23 mouse cellular contexts compared by ENCODE assay signal in the genomic region with DNA sequence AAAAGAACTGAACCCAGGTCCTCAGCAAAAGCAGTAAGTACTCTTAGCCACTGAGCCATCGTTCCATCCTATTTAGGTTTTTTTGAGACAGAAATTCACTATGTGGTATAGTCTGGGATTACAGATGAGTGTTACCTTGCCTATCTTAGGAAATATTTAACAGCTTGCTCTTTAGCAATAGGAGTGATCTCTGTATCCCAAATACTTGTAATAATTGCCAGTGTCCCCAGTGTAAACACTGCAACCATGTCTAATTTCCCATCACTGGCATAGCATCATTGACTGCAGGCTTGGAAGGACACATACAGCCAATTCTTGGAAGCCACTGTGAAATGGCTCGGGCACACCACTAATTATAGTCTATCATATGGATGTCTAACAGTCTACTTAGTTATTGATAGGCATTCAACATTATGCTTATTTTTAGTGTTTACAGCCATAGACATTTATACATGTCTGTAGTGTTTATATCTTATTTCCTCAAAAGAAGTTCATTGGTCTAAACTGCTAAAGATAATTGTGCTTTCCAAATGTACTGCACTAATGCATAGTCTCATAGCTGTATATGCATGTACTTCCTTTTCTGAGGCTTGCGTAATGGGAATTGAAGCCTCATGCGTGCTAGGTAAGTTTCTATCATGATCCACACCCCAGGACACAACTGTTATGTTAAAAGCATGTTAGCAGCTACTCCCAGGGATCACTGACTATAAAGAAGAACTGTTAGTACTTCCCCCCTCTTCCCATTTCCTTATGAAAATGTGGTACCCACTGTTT. TPM values are rescaled to one million over a fixed set of nuclear protein-coding genes. Genes with fewer than 3 reads are reported as not detected.
A peak's percentile ranks its signal among the peaks of the same experiment; 100 is the strongest.
DNase-seq lines count a peak whose midpoint lies in the region; ATAC-seq and TF ChIP-seq lines count a peak whose summit lies in the region.
"Had no signal": no experiment of that assay in that cellular context is flagged by ENCODE, and none has a peak within 500 bp of the region (broad histone marks: within the 10 kb centered on the region; RNA-seq: fewer than 3 reads in every experiment).

No protein-coding gene starts in this region.

- ATAC-seq in liver, embryonic 16.5 days (ENCODE audit: low read depth), result peak; percentile 56
- ATAC-seq in liver, embryonic 11.5 days (replicated peaks; ENCODE audit: low FRiP score), result no peak
- peak; percentile 55 for ATAC-seq in liver, postnatal 0 days
- ATAC-seq in hindbrain, embryonic 14.5 days (ENCODE audit: low FRiP score), result no peak
- ATAC-seq: forebrain, embryonic 14.5 days; forebrain, embryonic 16.5 days had no signal

- DNase-seq in liver, adult 2 months (ENCODE audit: extremely low read depth, low read depth, low spot score), result peak; percentile 91
- DNase-seq in liver, result no peak
- no peak for DNase-seq in liver, embryonic 11.5 days (ENCODE audit: low spot score)
- no peak for DNase-seq in liver, postnatal 0 days
- no peak for DNase-seq in embryo, embryonic 10 days (ENCODE audit: low spot score)
- no peak for DNase-seq in hindbrain, embryonic 14.5 days (ENCODE audit: low spot score)
- DNase-seq: adrenal gland, adult 2 months; adrenal gland, postnatal 10 days; adrenal gland, postnatal 25 days; cerebellum, adult 11 months; cerebellum, adult 18-20 months; cerebellum, adult 8-10 months; cerebellum, postnatal 10 days; cerebellum, postnatal 25 days; embryo, embryonic 11 days had no signal

- H3K79me2 ChIP-seq in liver, adult 2 months (ENCODE audit: control insufficient read depth, insufficient read depth, low read length), result no peaks in the 10 kb centered on the region

- H3K9me3 ChIP-seq in liver, embryonic 16.5 days (replicated peaks; ENCODE audit: control insufficient read depth, low read length), result no peaks in the 10 kb centered on the region
- no peaks in the 10 kb centered on the region for H3K9me3 ChIP-seq in liver, embryonic 11.5 days (ENCODE audit: control insufficient read depth, low read length)
- H3K9me3 ChIP-seq in liver, postnatal 0 days (ENCODE audit: low read length), result peaks cover 2% of the 10 kb centered on the region; the same call in 1 of the 2 replicates
- H3K9me3 ChIP-seq in hindbrain, embryonic 14.5 days (ENCODE audit: control insufficient read depth, low read length), result 0 out of 2 replicates have a peak, but pooled peaks cover 4% of the 10 kb centered on the region
- H3K9me3 ChIP-seq: embryonic facial prominence, embryonic 13.5 days; embryonic facial prominence, embryonic 15.5 days; forebrain, embryonic 10.5 days; forebrain, embryonic 12.5 days had no signal

- 43% methylated on average over 4 of the region's 4 CpGs for WGBS in liver, adult 2 months
- WGBS in liver, embryonic 16.5 days (ENCODE audit: insufficient replicate concordance), result 66% methylated on average over 4 of the region's 4 CpGs
- WGBS in liver, embryonic 11.5 days, result 77% methylated on average over 4 of the region's 4 CpGs
- 52% methylated on average over 4 of the region's 4 CpGs for WGBS in liver, postnatal 0 days (ENCODE audit: insufficient replicate concordance)
- WGBS in hindbrain, embryonic 14.5 days, result 89% methylated on average over 4 of the region's 4 CpGs

- no peak overlapping the region for H3K4me3 ChIP-seq in liver, adult 2 months (ENCODE audit: insufficient read depth, low read depth, low read length)
- no peak overlapping the region for H3K4me3 ChIP-seq in liver, embryonic 16.5 days (ENCODE audit: low read depth, low read length)
- H3K4me3 ChIP-seq in liver, embryonic 11.5 days (ENCODE audit: low read depth, low read length), result no peak overlapping the region
- no peak overlapping the region for H3K4me3 ChIP-seq in liver, postnatal 0 days (ENCODE audit: low read depth, low read length)
- no peak overlapping the region for H3K4me3 ChIP-seq in hindbrain, embryonic 14.5 days (replicated peaks; ENCODE audit: low read length)
- H3K4me3 ChIP-seq: embryonic facial prominence, embryonic 13.5 days; embryonic facial prominence, embryonic 15.5 days; erythroblast, embryonic 14.5 days; forebrain, embryonic 10.5 days; forebrain, embryonic 12.5 days had no signal

- no peaks in the 10 kb centered on the region for H3K27me3 ChIP-seq in liver, adult 2 months (ENCODE audit: control insufficient read depth, insufficient read depth, low read length)
- no peaks in the 10 kb centered on the region for H3K27me3 ChIP-seq in liver, embryonic 16.5 days (ENCODE audit: control insufficient read depth, insufficient read depth, low read depth, low read length)
- no peaks in the 10 kb centered on the region for H3K27me3 ChIP-seq in liver, embryonic 11.5 days (replicated peaks; ENCODE audit: control insufficient read depth, insufficient read depth, low read length)
- H3K27me3 ChIP-seq in liver, postnatal 0 days (ENCODE audit: insufficient read depth, low read length), result no peaks in the 10 kb centered on the region
- H3K27me3 ChIP-seq in hindbrain, embryonic 14.5 days (ENCODE audit: control insufficient read depth, insufficient read depth, low read length), result no peaks in the 10 kb centered on the region
- H3K27me3 ChIP-seq: embryonic facial prominence, embryonic 13.5 days; embryonic facial prominence, embryonic 15.5 days; forebrain, embryonic 12.5 days had no signal

- no peak overlapping the region for H3K4me2 ChIP-seq in liver, embryonic 16.5 days (ENCODE audit: low read depth, low read length)
- H3K4me2 ChIP-seq in liver, embryonic 11.5 days, result no peak overlapping the region
- no peak overlapping the region for H3K4me2 ChIP-seq in liver, postnatal 0 days (ENCODE audit: low read depth, low read length)
- no peak overlapping the region for H3K4me2 ChIP-seq in hindbrain, embryonic 14.5 days (replicated peaks)
- H3K4me2 ChIP-seq: embryonic facial prominence, embryonic 13.5 days; embryonic facial prominence, embryonic 15.5 days; forebrain, embryonic 12.5 days had no signal

- no peak for TF ChIP-seq POLR2A in liver, adult 2 months (IDR thresholded peaks at IDR 0.05; ENCODE audit: extremely low read depth, insufficient read depth, low read length)

- H3K27ac ChIP-seq in liver, adult 2 months (replicated peaks; ENCODE audit: insufficient read depth, low read depth, low read length), result peak overlapping the region; percentile 62
- H3K27ac ChIP-seq in liver, embryonic 16.5 days (ENCODE audit: low read length), result peak overlapping the region; percentile 56
- no peak overlapping the region for H3K27ac ChIP-seq in liver, embryonic 11.5 days (ENCODE audit: low read depth, low read length)
- H3K27ac ChIP-seq in liver, postnatal 0 days (ENCODE audit: low read depth), result peak overlapping the region; percentile 93
- no peak overlapping the region for H3K27ac ChIP-seq in hindbrain, embryonic 14.5 days
- H3K27ac ChIP-seq: embryonic facial prominence, embryonic 13.5 days; embryonic facial prominence, embryonic 15.5 days; forebrain, embryonic 10.5 days; forebrain, embryonic 12.5 days had no signal

- TF ChIP-seq CTCF in liver, adult 2 months (IDR thresholded peaks at IDR 0.05; ENCODE audit: low read depth, low read length), result peak; percentile 11; the same call in 1 of the 2 replicates
- no peak for TF ChIP-seq CTCF in liver, postnatal 0 days (IDR thresholded peaks at IDR 0.05; ENCODE audit: low read depth)

- H3K36me3 ChIP-seq in liver, adult 2 months (ENCODE audit: control insufficient read depth, insufficient read depth, low read length), result no peaks in the 10 kb centered on the region
- no peaks in the 10 kb centered on the region for H3K36me3 ChIP-seq in liver, embryonic 16.5 days (ENCODE audit: control insufficient read depth, insufficient read depth)
- no peaks in the 10 kb centered on the region for H3K36me3 ChIP-seq in liver, embryonic 11.5 days (ENCODE audit: control insufficient read depth, insufficient read depth, low read length)
- H3K36me3 ChIP-seq in liver, postnatal 0 days (replicated peaks; ENCODE audit: insufficient read depth, low read length), result no peaks in the 10 kb centered on the region
- H3K36me3 ChIP-seq in hindbrain, embryonic 14.5 days (replicated peaks; ENCODE audit: control insufficient read depth, insufficient read depth), result no peaks in the 10 kb centered on the region
- H3K36me3 ChIP-seq: embryonic facial prominence, embryonic 13.5 days; embryonic facial prominence, embryonic 15.5 days; forebrain, embryonic 10.5 days; forebrain, embryonic 12.5 days had no signal

- H3K4me1 ChIP-seq in liver, adult 2 months (ENCODE audit: control insufficient read depth, insufficient read depth, low read length), result peaks cover 18% of the 10 kb centered on the region; the same call in 1 of the 2 replicates
- no peaks in the 10 kb centered on the region; the same call in 1 of the 2 replicates for H3K4me1 ChIP-seq in liver, embryonic 16.5 days (ENCODE audit: control insufficient read depth, low read depth, low read length)
- H3K4me1 ChIP-seq in liver, embryonic 11.5 days (replicated peaks; ENCODE audit: control insufficient read depth, insufficient read depth, low read length), result peaks cover 3% of the 10 kb centered on the region; the same call in 1 of the 2 replicates
- peaks cover 24% of the 10 kb centered on the region for H3K4me1 ChIP-seq in liver, postnatal 0 days (ENCODE audit: insufficient read depth)
- H3K4me1 ChIP-seq in hindbrain, embryonic 14.5 days (replicated peaks; ENCODE audit: control insufficient read depth, insufficient read depth, low read length), result no peaks in the 10 kb centered on the region
- H3K4me1 ChIP-seq: embryonic facial prominence, embryonic 13.5 days; embryonic facial prominence, embryonic 15.5 days; forebrain, embryonic 10.5 days; forebrain, embryonic 12.5 days had no signal

- 0 out of 2 replicates have a peak, but pooled peaks have one; percentile 57 for TF ChIP-seq EP300 in liver, postnatal 0 days (IDR thresholded peaks at IDR 0.05; ENCODE audit: low read depth)

- H3K9ac ChIP-seq in liver, adult 2 months (ENCODE audit: low read depth, low read length), result no peak overlapping the region
- H3K9ac ChIP-seq in liver, embryonic 16.5 days (ENCODE audit: low read depth, low read length), result no peak overlapping the region
- no peak overlapping the region for H3K9ac ChIP-seq in liver, embryonic 11.5 days (ENCODE audit: low read depth, low read length)
- peak overlapping the region; percentile 16; the same call in 1 of the 2 replicates for H3K9ac ChIP-seq in liver, postnatal 0 days (replicated peaks)
- H3K9ac ChIP-seq in hindbrain, embryonic 14.5 days, result no peak overlapping the region
- H3K9ac ChIP-seq: embryonic facial prominence, embryonic 13.5 days; embryonic facial prominence, embryonic 15.5 days; forebrain, embryonic 12.5 days had no signal

RNA-seq across cellular contexts. Expression of a gene that starts 13.4 kb away (rescaled TPM):
- total RNA-seq in liver, adult 2 months (2014; rRNA removed), result 221 and 249 TPM in 2 replicates
- 475 and 543 TPM in 2 replicates for polyA plus RNA-seq in liver, adult 2 months (2012; rRNA removed)
- 42.8 and 51.2 TPM in 2 replicates for polyA plus RNA-seq in liver, embryonic 16.5 days (2015; fragmentation: Nextera tagmentation; extraction: Ambion mirVana)
- polyA plus RNA-seq in liver, embryonic 11.5 days (2014; fragmentation: Nextera tagmentation; extraction: Ambion mirVana), result 22.4 and 26.3 TPM in 2 replicates
- polyA plus RNA-seq in liver, postnatal 0 days (2015; fragmentation: Nextera tagmentation; extraction: Ambion mirVana), result 238 and 239 TPM in 2 replicates
- 10.0 and 12.0 TPM in 2 replicates for polyA plus RNA-seq in hindbrain, embryonic 14.5 days (2014; fragmentation: Nextera tagmentation; extraction: Ambion mirVana)

Comparison
In these comparisons a context has a peak if more than half of its experiments do, and no peak if none do; other contexts are left out.
1. H3K27ac ChIP-seq: peak in liver, adult 2 months (single experiment), liver, embryonic 16.5 days (single experiment) and liver, postnatal 0 days (single experiment); none in liver, embryonic 11.5 days (single experiment) and hindbrain, embryonic 14.5 days (single experiment).
2. ATAC-seq: peak in liver, embryonic 16.5 days (single experiment) and liver, postnatal 0 days (single experiment); none in liver, embryonic 11.5 days (single experiment) and hindbrain, embryonic 14.5 days (single experiment).